Mouse (Mus musculus) E14TG2a.4 (cell line): ENCODE measurements around the gene Otub2.

Experiments used
- CTCF ChIP-seq: conservative IDR thresholded peaks from 2 replicates; pipeline ENCODE4 v1.5.1; 2014; ENCODE audit warnings: low read length
- NANOG ChIP-seq: IDR thresholded peaks from 2 replicates; pipeline ENCODE4 v1.6.1; 2014; ENCODE audit warnings: borderline replicate concordance, low read length, mixed read lengths

GRCm38 (mm10) chr12:103346945-103347344 is 41.5 kb upstream of the Otub2 start:
- TF ChIP-seq CTCF (no peak), NANOG (no peak)
